Mouse (Mus musculus): ENCODE data around the gene Fra10ac1. TPM values are rescaled to one million over a fixed set of nuclear protein-coding genes. Genes with fewer than 3 reads are reported as not detected.

The Fra10ac1 gene
- polyA plus RNA-seq, 1 experiment from 2014 or later: 25.8 TPM

DNA sequence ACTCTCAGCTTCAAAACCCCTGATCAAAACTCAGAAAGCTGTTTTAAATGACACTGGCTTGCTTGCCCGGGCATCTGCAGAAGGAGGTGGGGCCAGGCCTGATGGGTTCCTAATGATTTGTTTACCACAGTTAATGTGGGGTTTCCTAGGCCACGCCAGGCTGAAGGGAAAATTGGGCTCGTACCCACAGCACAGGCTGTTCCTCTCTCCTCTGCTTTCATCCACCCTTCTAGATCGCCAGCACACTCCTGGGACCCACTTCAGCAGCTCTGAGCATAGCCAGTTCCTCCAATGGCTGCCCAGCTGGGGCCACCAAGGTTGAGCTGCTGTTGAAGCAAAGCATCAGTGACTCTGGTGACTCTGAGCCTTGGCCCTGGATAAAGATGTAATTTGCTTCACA is 36.4 kb upstream of the Fra10ac1 start:
- peaks cover 11% of the 10 kb centered on the region for H3K27me3 ChIP-seq (ENCODE audit: control insufficient read depth, insufficient read depth, low read length)
- 55% methylated on average over 4 of the region's 4 CpGs for WGBS
- no peak overlapping the region for H3K4me2 ChIP-seq (ENCODE audit: low read length)
- no peak for ATAC-seq (ENCODE audit: insufficient number of reproducible peaks, insufficient read depth, low FRiP score, low read depth)
- H3K36me3 ChIP-seq (ENCODE audit: control insufficient read depth, insufficient read depth, low read length): no peaks in the 10 kb centered on the region
- no peaks in the 10 kb centered on the region for H3K9me3 ChIP-seq (ENCODE audit: control insufficient read depth, low read length)
- H3K4me3 ChIP-seq (ENCODE audit: control insufficient read depth in 1 of 2, insufficient read depth in 1 of 2, low read depth in 1 of 2, low read length in 2 of 2): no peak overlapping the region
- no peak overlapping the region for H3K27ac ChIP-seq (replicated peaks in 1 of 2; ENCODE audit: control insufficient read depth in 1 of 2, insufficient read depth in 1 of 2, low read depth in 2 of 2, low read length in 2 of 2)
- H3K4me1 ChIP-seq (ENCODE audit: control insufficient read depth in 2 of 2, insufficient read depth in 2 of 2, low read length in 2 of 2): no peaks in the 10 kb centered on the region
- H3K9ac ChIP-seq (ENCODE audit: low read length): no peak overlapping the region

DNA sequence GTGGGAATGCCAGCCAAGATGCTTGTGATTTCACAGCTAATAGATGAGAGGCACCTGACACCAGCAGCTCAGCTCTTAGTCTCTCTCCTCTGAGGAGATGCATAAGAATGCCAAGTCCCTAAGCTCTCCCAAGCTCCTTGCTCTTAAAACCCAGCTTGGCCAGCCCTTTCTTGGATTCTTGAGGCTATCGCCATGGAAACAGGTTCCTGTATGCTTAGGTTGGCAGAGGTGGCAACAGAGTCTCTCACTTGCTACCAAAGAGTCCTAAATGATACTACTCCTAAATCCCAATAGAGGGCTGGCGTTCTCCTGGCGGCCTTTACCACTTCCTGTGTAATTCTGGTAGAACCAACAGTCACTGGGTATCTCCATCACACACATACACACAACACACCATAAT is 35.5 kb upstream of the Fra10ac1 start:
- Histone ChIP-seq H3K9me3 (ENCODE audit: control insufficient read depth, low read length) (no peaks in the 10 kb centered on the region), H3K27me3 (ENCODE audit: control insufficient read depth, insufficient read depth, low read length) (peaks cover 6% of the 10 kb centered on the region; the same call in 1 of the 2 replicates), H3K4me1 (ENCODE audit: control insufficient read depth in 2 of 2, insufficient read depth in 2 of 2, low read length in 2 of 2) (no peaks in the 10 kb centered on the region), H3K4me3 (ENCODE audit: control insufficient read depth in 1 of 2, insufficient read depth in 1 of 2, low read depth in 1 of 2, low read length in 2 of 2) (no peak overlapping the region), H3K36me3 (ENCODE audit: control insufficient read depth, insufficient read depth, low read length) (no peaks in the 10 kb centered on the region), H3K27ac (replicated peaks in 1 of 2; ENCODE audit: control insufficient read depth in 1 of 2, insufficient read depth in 1 of 2, low read depth in 2 of 2, low read length in 2 of 2) (no peak overlapping the region), H3K4me2 (ENCODE audit: low read length) (no peak overlapping the region), H3K9ac (ENCODE audit: low read length) (no peak overlapping the region)
- WGBS: 65% methylated on average over 3 of the region's 3 CpGs
- ATAC-seq (ENCODE audit: insufficient number of reproducible peaks, insufficient read depth, low FRiP score, low read depth): no peak

DNA sequence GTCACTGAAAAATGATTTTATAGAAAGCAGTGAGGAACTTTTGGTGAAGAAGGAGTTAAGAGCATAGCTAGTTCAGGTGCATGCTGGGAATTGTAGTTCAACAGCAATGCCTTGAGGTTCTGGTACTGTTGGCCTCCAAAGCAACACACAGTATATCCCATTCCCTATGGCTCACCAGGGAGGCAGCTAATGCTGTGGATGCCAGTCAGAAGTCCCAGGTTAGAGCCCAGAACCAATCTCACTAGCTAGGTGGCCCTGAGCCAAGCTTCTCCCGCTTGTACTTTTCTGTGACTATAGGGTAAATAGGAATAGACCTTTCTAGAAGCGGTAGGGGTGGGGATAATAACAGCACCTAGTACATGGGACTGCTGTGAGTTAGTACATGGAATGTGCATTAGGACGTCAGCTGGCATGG is 34.7 kb upstream of the Fra10ac1 start:
- no peak for ATAC-seq (ENCODE audit: insufficient number of reproducible peaks, insufficient read depth, low FRiP score, low read depth)
- Histone ChIP-seq H3K9me3 (ENCODE audit: control insufficient read depth, low read length) (no peaks in the 10 kb centered on the region), H3K9ac (ENCODE audit: low read length) (no peak overlapping the region), H3K4me3 (ENCODE audit: control insufficient read depth in 1 of 2, insufficient read depth in 1 of 2, low read depth in 1 of 2, low read length in 2 of 2) (no peak overlapping the region), H3K27me3 (ENCODE audit: control insufficient read depth, insufficient read depth, low read length) (peaks cover 6% of the 10 kb centered on the region; the same call in 1 of the 2 replicates), H3K27ac (replicated peaks in 1 of 2; ENCODE audit: control insufficient read depth in 1 of 2, insufficient read depth in 1 of 2, low read depth in 2 of 2, low read length in 2 of 2) (no peak overlapping the region), H3K4me1 (ENCODE audit: control insufficient read depth in 2 of 2, insufficient read depth in 2 of 2, low read length in 2 of 2) (no peaks in the 10 kb centered on the region), H3K36me3 (ENCODE audit: control insufficient read depth, insufficient read depth, low read length) (no peaks in the 10 kb centered on the region), H3K4me2 (ENCODE audit: low read length) (no peak overlapping the region)
- 80% methylated on average over 3 of the region's 3 CpGs for WGBS

DNA sequence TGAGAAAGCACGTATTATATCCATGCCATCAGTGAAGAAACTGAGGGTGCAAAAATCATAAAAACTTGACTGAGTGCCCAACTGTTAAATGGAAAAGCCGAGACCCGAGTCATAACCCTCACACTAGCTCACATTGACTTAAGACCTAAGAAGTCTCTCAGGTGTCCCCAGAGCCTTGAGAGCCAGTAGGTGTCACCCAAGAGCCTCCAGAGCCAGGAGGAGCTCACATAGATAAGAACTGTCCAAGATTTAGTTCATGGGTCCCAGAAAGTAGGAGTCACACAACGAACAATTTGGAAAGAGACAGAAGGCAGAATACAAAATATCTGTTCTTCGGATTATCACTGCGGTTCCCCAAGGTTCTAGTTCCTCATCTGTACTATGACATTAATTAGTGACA is 29.8 kb upstream of the Fra10ac1 start:
- no peaks in the 10 kb centered on the region for H3K36me3 ChIP-seq (ENCODE audit: control insufficient read depth, insufficient read depth, low read length)
- no peaks in the 10 kb centered on the region for H3K27me3 ChIP-seq (ENCODE audit: control insufficient read depth, insufficient read depth, low read length)
- no peaks in the 10 kb centered on the region for H3K9me3 ChIP-seq (ENCODE audit: control insufficient read depth, low read length)
- H3K4me3 ChIP-seq (ENCODE audit: control insufficient read depth in 1 of 2, insufficient read depth in 1 of 2, low read depth in 1 of 2, low read length in 2 of 2): no peak overlapping the region
- H3K4me2 ChIP-seq (ENCODE audit: low read length): no peak overlapping the region
- H3K9ac ChIP-seq (ENCODE audit: low read length): no peak overlapping the region
- no peak for ATAC-seq (ENCODE audit: insufficient number of reproducible peaks, insufficient read depth, low FRiP score, low read depth)
- WGBS: 52% methylated on average over 6 of the region's 6 CpGs
- no peaks in the 10 kb centered on the region for H3K4me1 ChIP-seq (ENCODE audit: control insufficient read depth in 2 of 2, insufficient read depth in 2 of 2, low read length in 2 of 2)
- no peak overlapping the region for H3K27ac ChIP-seq (replicated peaks in 1 of 2; ENCODE audit: control insufficient read depth in 1 of 2, insufficient read depth in 1 of 2, low read depth in 2 of 2, low read length in 2 of 2)

DNA sequence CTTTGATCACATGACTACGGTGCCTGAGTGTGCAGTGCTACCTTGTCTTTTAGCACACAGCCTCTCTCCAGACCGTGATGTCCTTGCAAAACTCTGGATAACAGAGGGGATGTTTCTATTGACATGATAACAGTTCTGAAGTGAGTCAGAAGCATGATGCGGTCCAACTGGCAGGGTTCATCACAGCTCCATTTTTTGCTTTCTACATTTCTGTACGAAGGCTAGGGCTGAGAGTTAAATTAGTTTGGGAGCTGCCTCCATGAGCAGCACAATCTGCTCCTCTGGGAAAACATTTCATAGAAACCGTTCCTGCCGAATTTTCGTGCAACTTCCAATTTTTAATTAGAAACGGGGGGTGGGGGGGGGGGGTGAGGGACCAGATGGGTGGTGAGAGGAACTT is 25.7 kb upstream of the Fra10ac1 start:
- no peak for ATAC-seq (ENCODE audit: insufficient number of reproducible peaks, insufficient read depth, low FRiP score, low read depth)
- H3K4me1 ChIP-seq (ENCODE audit: control insufficient read depth in 2 of 2, insufficient read depth in 2 of 2, low read length in 2 of 2): no peaks in the 10 kb centered on the region
- H3K27ac ChIP-seq (replicated peaks in 1 of 2; ENCODE audit: control insufficient read depth in 1 of 2, insufficient read depth in 1 of 2, low read depth in 2 of 2, low read length in 2 of 2): no peak overlapping the region
- H3K4me2 ChIP-seq (ENCODE audit: low read length): no peak overlapping the region
- H3K27me3 ChIP-seq (ENCODE audit: control insufficient read depth, insufficient read depth, low read length): no peaks in the 10 kb centered on the region
- WGBS: 72% methylated on average over 8 of the region's 8 CpGs
- H3K36me3 ChIP-seq (ENCODE audit: control insufficient read depth, insufficient read depth, low read length): no peaks in the 10 kb centered on the region
- H3K9ac ChIP-seq (ENCODE audit: low read length): no peak overlapping the region
- no peaks in the 10 kb centered on the region for H3K9me3 ChIP-seq (ENCODE audit: control insufficient read depth, low read length)
- H3K4me3 ChIP-seq (ENCODE audit: control insufficient read depth in 1 of 2, insufficient read depth in 1 of 2, low read depth in 1 of 2, low read length in 2 of 2): no peak overlapping the region

DNA sequence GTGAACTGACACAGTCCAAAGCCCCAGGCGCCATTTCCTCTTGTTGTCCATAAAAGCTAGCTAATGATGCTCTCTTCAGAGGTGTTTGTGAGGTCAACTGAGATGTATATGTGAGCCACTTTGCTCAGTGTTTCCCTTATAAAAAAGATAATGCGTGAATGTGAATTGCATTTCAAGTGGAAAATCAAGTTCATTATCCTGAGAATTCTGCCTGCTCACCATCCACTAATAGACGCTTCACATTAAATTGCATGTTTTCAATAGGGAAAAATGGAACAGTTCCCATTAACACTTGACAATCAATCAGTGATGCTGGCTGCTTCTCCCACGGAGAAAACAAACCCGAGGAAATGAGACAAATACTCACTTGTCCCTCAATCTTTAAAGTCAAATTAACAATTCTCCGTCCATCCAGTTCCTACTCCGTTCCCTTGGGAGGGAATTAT is 22.2 kb upstream of the Fra10ac1 start:
- Histone ChIP-seq H3K4me3 (ENCODE audit: control insufficient read depth in 1 of 2, insufficient read depth in 1 of 2, low read depth in 1 of 2, low read length in 2 of 2) (no peak overlapping the region), H3K9ac (ENCODE audit: low read length) (no peak overlapping the region), H3K4me1 (ENCODE audit: control insufficient read depth in 2 of 2, insufficient read depth in 2 of 2, low read length in 2 of 2) (no peaks in the 10 kb centered on the region), H3K4me2 (ENCODE audit: low read length) (no peak overlapping the region), H3K27me3 (ENCODE audit: control insufficient read depth, insufficient read depth, low read length) (no peaks in the 10 kb centered on the region), H3K27ac (replicated peaks in 1 of 2; ENCODE audit: control insufficient read depth in 1 of 2, insufficient read depth in 1 of 2, low read depth in 2 of 2, low read length in 2 of 2) (no peak overlapping the region), H3K36me3 (ENCODE audit: control insufficient read depth, insufficient read depth, low read length) (no peaks in the 10 kb centered on the region), H3K9me3 (ENCODE audit: control insufficient read depth, low read length) (no peaks in the 10 kb centered on the region)
- 78% methylated on average over 7 of the region's 7 CpGs for WGBS
- ATAC-seq (ENCODE audit: insufficient number of reproducible peaks, insufficient read depth, low FRiP score, low read depth): no peak

DNA sequence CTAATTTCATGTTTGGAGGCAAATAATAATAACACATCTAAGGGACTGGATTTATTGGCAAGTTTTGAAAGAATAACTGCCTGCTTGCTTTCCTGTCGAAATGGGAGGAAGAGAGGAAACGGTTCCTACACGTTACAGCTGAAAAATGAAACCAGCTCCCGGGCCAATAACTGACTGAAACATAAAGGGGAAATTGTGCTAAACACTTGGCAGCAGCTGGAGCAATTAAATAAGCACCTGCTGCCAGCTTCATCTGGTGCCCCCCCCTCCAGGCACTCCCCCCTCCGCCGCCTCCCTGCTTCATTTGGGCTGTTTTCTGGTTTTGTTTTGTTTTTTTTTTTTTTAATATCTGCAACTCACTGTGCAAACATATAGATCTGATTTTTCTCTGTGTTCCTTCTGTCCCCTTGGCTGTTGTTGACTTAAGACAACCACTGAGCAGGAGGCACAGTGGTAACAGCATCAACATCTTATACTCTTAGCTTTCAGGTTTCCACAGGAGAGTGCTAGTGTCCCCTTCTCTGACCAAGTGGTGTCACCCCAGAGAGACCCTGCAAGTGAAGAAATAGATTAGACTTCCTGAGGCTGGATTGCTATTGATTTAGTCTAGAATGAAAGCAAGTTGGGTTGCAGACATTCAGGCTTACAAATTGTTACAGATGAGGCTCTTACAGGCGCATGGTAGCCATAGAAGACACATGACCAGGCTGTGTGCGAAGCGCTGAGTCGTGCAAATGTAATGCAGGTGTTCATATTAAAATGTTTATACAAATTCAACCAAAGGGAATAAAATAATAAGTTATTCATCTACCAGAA is 21.6 kb upstream of the Fra10ac1 start:
- H3K4me1 ChIP-seq (ENCODE audit: control insufficient read depth in 2 of 2, insufficient read depth in 2 of 2, low read length in 2 of 2): no peaks in the 10 kb centered on the region
- H3K27ac ChIP-seq (replicated peaks in 1 of 2; ENCODE audit: control insufficient read depth in 1 of 2, insufficient read depth in 1 of 2, low read depth in 2 of 2, low read length in 2 of 2): no peak overlapping the region
- no peak overlapping the region for H3K9ac ChIP-seq (ENCODE audit: low read length)
- H3K4me2 ChIP-seq (ENCODE audit: low read length): no peak overlapping the region
- H3K27me3 ChIP-seq (ENCODE audit: control insufficient read depth, insufficient read depth, low read length): no peaks in the 10 kb centered on the region
- WGBS: 61% methylated on average over 10 of the region's 10 CpGs
- no peaks in the 10 kb centered on the region for H3K9me3 ChIP-seq (ENCODE audit: control insufficient read depth, low read length)
- H3K36me3 ChIP-seq (ENCODE audit: control insufficient read depth, insufficient read depth, low read length): no peaks in the 10 kb centered on the region
- no peak for ATAC-seq (ENCODE audit: insufficient number of reproducible peaks, insufficient read depth, low FRiP score, low read depth)
- no peak overlapping the region for H3K4me3 ChIP-seq (ENCODE audit: control insufficient read depth in 1 of 2, insufficient read depth in 1 of 2, low read depth in 1 of 2, low read length in 2 of 2)

DNA sequence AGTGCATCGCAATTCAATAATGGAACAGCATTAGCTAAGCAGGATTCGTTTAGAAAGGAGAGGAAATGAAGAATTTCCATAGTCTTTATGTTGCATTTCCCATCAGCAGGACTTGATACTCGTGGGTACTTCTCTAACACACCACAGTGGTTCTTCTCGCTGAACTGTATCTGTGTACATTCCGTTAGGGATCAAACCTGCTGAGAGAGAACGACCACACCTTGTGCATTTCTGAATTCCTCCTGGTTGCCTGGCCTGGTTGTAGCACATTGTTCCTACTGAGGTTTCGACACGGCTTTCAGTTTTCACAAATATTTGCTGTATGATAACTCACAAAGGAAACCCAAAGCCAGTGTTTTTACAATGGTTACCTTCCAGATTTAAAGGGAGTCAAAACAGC is 20.8 kb upstream of the Fra10ac1 start:
- Histone ChIP-seq H3K36me3 (ENCODE audit: control insufficient read depth, insufficient read depth, low read length) (no peaks in the 10 kb centered on the region), H3K9me3 (ENCODE audit: control insufficient read depth, low read length) (no peaks in the 10 kb centered on the region), H3K27ac (replicated peaks in 1 of 2; ENCODE audit: control insufficient read depth in 1 of 2, insufficient read depth in 1 of 2, low read depth in 2 of 2, low read length in 2 of 2) (no peak overlapping the region), H3K4me1 (ENCODE audit: control insufficient read depth in 2 of 2, insufficient read depth in 2 of 2, low read length in 2 of 2) (no peaks in the 10 kb centered on the region), H3K4me3 (ENCODE audit: control insufficient read depth in 1 of 2, insufficient read depth in 1 of 2, low read depth in 1 of 2, low read length in 2 of 2) (no peak overlapping the region), H3K9ac (ENCODE audit: low read length) (no peak overlapping the region), H3K27me3 (ENCODE audit: control insufficient read depth, insufficient read depth, low read length) (no peaks in the 10 kb centered on the region), H3K4me2 (ENCODE audit: low read length) (no peak overlapping the region)
- 59% methylated on average over 8 of the region's 8 CpGs for WGBS
- no peak for ATAC-seq (ENCODE audit: insufficient number of reproducible peaks, insufficient read depth, low FRiP score, low read depth)
